Mouse (Mus musculus): ENCODE measurements at regions not wholly inside any gene's neighbourhood (a gene's known extent, or its start where the extent isn't known, plus 50 kb on each side); places are given as distances from the start of the nearest gene placed in this dataset.

GRCm38 (mm10) chr1:119277990-119278389 is 144.1 kb downstream of the Inhbb start:
- 86% methylated on average over 4 of the region's 4 CpGs for WGBS
- Histone ChIP-seq H3K27me3 (ENCODE audit: low read depth, poor library complexity, severe bottlenecking) (peaks cover 27% of the 10 kb centered on the region; the same call in 1 of the 2 replicates), H3K9me3 (replicated peaks) (peaks cover 4% of the 10 kb centered on the region; the same call in 1 of the 2 replicates), H3K27ac (replicated peaks) (no peak overlapping the region), H3K4me1 (no peaks in the 10 kb centered on the region), H3K36me3 (no peaks in the 10 kb centered on the region), H3K4me3 (no peak overlapping the region)
- DNase-seq (ENCODE audit: low spot score), result no peak

GRCm38 (mm10) chr1:119266013-119266412 is 156.0 kb downstream of the Inhbb start:
- Histone ChIP-seq H3K4me1 (peaks cover 14% of the 10 kb centered on the region), H3K36me3 (no peaks in the 10 kb centered on the region), H3K4me3 (no peak overlapping the region), H3K9me3 (replicated peaks) (peaks cover 7% of the 10 kb centered on the region; the same call in 1 of the 2 replicates), H3K27me3 (ENCODE audit: low read depth, poor library complexity, severe bottlenecking) (peaks cover 87% of the 10 kb centered on the region), H3K27ac (replicated peaks) (no peak overlapping the region)
- no peak for DNase-seq (ENCODE audit: low spot score)
- WGBS, result 89% methylated on average over 5 of the region's 5 CpGs

GRCm38 (mm10) chr1:119265192-119265891 is 156.7 kb downstream of the Inhbb start:
- WGBS, result 68% methylated on average over 10 of the region's 10 CpGs
- Histone ChIP-seq H3K4me3 (no peak overlapping the region), H3K27me3 (ENCODE audit: low read depth, poor library complexity, severe bottlenecking) (peaks cover 81% of the 10 kb centered on the region), H3K27ac (replicated peaks) (no peak overlapping the region), H3K9me3 (replicated peaks) (peaks cover 5% of the 10 kb centered on the region; the same call in 1 of the 2 replicates), H3K4me1 (peaks cover 14% of the 10 kb centered on the region), H3K36me3 (no peaks in the 10 kb centered on the region)
- DNase-seq (ENCODE audit: low spot score), result peak; percentile 46

- WGBS, result 91% methylated on average over 9 of the region's 9 CpGs
- DNase-seq (ENCODE audit: low spot score), result no peak
- peaks cover 48% of the 10 kb centered on the region for H3K27me3 ChIP-seq (ENCODE audit: low read depth, poor library complexity, severe bottlenecking)
- H3K36me3 ChIP-seq, result no peaks in the 10 kb centered on the region
- no peak overlapping the region for H3K4me3 ChIP-seq
- H3K27ac ChIP-seq (replicated peaks), result no peak overlapping the region
- peaks cover 21% of the 10 kb centered on the region for H3K4me1 ChIP-seq
- H3K9me3 ChIP-seq (replicated peaks), result no peaks in the 10 kb centered on the region; the same call in 1 of the 2 replicates
These were observed 162.6 kb downstream of the Inhbb start for GRCm38 (mm10) chr1:119259455-119259854.

GRCm38 (mm10) chr1:119256769-119257168 is 165.3 kb downstream of the Inhbb start:
- DNase-seq (ENCODE audit: low spot score), result no peak
- H3K36me3 ChIP-seq, result no peaks in the 10 kb centered on the region
- peaks cover 21% of the 10 kb centered on the region for H3K4me1 ChIP-seq
- H3K4me3 ChIP-seq, result no peak overlapping the region
- no peaks in the 10 kb centered on the region; the same call in 1 of the 2 replicates for H3K9me3 ChIP-seq (replicated peaks)
- H3K27ac ChIP-seq (replicated peaks), result no peak overlapping the region
- peaks cover 23% of the 10 kb centered on the region for H3K27me3 ChIP-seq (ENCODE audit: low read depth, poor library complexity, severe bottlenecking)
- WGBS, result 79% methylated on average over 8 of the region's 8 CpGs

GRCm38 (mm10) chr1:119256097-119256473 is 166.0 kb downstream of the Inhbb start:
- 49% methylated on average over 5 of the region's 5 CpGs for WGBS
- peaks cover 21% of the 10 kb centered on the region for H3K4me1 ChIP-seq
- DNase-seq (ENCODE audit: low spot score), result no peak

GRCm38 (mm10) chr1:119255386-119256096 is 166.5 kb downstream of the Inhbb start:
- Histone ChIP-seq H3K27me3 (ENCODE audit: low read depth, poor library complexity, severe bottlenecking) (peaks cover 22% of the 10 kb centered on the region), H3K4me1 (peaks cover 21% of the 10 kb centered on the region), H3K9me3 (replicated peaks) (no peaks in the 10 kb centered on the region), H3K36me3 (no peaks in the 10 kb centered on the region), H3K4me3 (no peak overlapping the region), H3K27ac (replicated peaks) (peak overlapping the region; percentile 35; the same call in 1 of the 2 replicates)
- peak; percentile 19 for DNase-seq (ENCODE audit: low spot score)
- WGBS, result 80% methylated on average over 20 of the region's 20 CpGs

More at GRCm38 (mm10) chr1:119256097-119256473, 166.0 kb downstream of the Inhbb start:
- H3K9me3 ChIP-seq (replicated peaks), result no peaks in the 10 kb centered on the region; the same call in 1 of the 2 replicates
- no peak overlapping the region for H3K4me3 ChIP-seq
- H3K27me3 ChIP-seq (ENCODE audit: low read depth, poor library complexity, severe bottlenecking), result peaks cover 22% of the 10 kb centered on the region
- peak overlapping the region; percentile 35; the same call in 1 of the 2 replicates for H3K27ac ChIP-seq (replicated peaks)
- H3K36me3 ChIP-seq, result no peaks in the 10 kb centered on the region

- no peak for DNase-seq (ENCODE audit: low spot score)
- H3K36me3 ChIP-seq, result no peaks in the 10 kb centered on the region
- H3K27me3 ChIP-seq (ENCODE audit: low read depth, poor library complexity, severe bottlenecking), result peaks cover 22% of the 10 kb centered on the region
- 85% methylated on average over 5 of the region's 5 CpGs for WGBS
- H3K4me1 ChIP-seq, result peaks cover 21% of the 10 kb centered on the region
- H3K27ac ChIP-seq (replicated peaks), result peak overlapping the region; percentile 35; the same call in 1 of the 2 replicates
- H3K9me3 ChIP-seq (replicated peaks), result no peaks in the 10 kb centered on the region
- H3K4me3 ChIP-seq, result no peak overlapping the region
These were observed 167.1 kb downstream of the Inhbb start for GRCm38 (mm10) chr1:119254928-119255327.

GRCm38 (mm10) chr1:119253371-119253851 is 168.6 kb downstream of the Inhbb start:
- Histone ChIP-seq H3K27ac (replicated peaks) (no peak overlapping the region), H3K27me3 (ENCODE audit: low read depth, poor library complexity, severe bottlenecking) (peaks cover 20% of the 10 kb centered on the region), H3K36me3 (no peaks in the 10 kb centered on the region), H3K4me1 (peaks cover 21% of the 10 kb centered on the region), H3K4me3 (no peak overlapping the region), H3K9me3 (replicated peaks) (no peaks in the 10 kb centered on the region)
- WGBS, result 80% methylated on average over 7 of the region's 7 CpGs
- no peak for DNase-seq (ENCODE audit: low spot score)

- H3K36me3 ChIP-seq, result no peaks in the 10 kb centered on the region
- H3K27ac ChIP-seq (replicated peaks), result no peak overlapping the region
- H3K27me3 ChIP-seq (ENCODE audit: low read depth, poor library complexity, severe bottlenecking), result peaks cover 13% of the 10 kb centered on the region; the same call in 1 of the 2 replicates
- no peaks in the 10 kb centered on the region for H3K9me3 ChIP-seq (replicated peaks)
- H3K4me1 ChIP-seq, result peaks cover 21% of the 10 kb centered on the region
- no peak for DNase-seq (ENCODE audit: low spot score)
- no peak overlapping the region for H3K4me3 ChIP-seq
- 95% methylated on average over 6 of the region's 6 CpGs for WGBS
These were observed 169.6 kb downstream of the Inhbb start for GRCm38 (mm10) chr1:119252403-119252802.

GRCm38 (mm10) chr1:119251741-119252140 is 170.3 kb downstream of the Inhbb start:
- no peak overlapping the region for H3K4me3 ChIP-seq
- H3K4me1 ChIP-seq, result peaks cover 18% of the 10 kb centered on the region
- no peak overlapping the region for H3K27ac ChIP-seq (replicated peaks)
- peaks cover 9% of the 10 kb centered on the region; the same call in 1 of the 2 replicates for H3K27me3 ChIP-seq (ENCODE audit: low read depth, poor library complexity, severe bottlenecking)
- DNase-seq (ENCODE audit: low spot score), result no peak
- H3K36me3 ChIP-seq, result no peaks in the 10 kb centered on the region
- 97% methylated on average over 5 of the region's 5 CpGs for WGBS
- H3K9me3 ChIP-seq (replicated peaks), result no peaks in the 10 kb centered on the region

GRCm38 (mm10) chr1:119248776-119249495 is 173.1 kb downstream of the Inhbb start:
- no peaks in the 10 kb centered on the region for H3K27me3 ChIP-seq (ENCODE audit: low read depth, poor library complexity, severe bottlenecking)
- H3K27ac ChIP-seq (replicated peaks), result no peak overlapping the region
- H3K9me3 ChIP-seq (replicated peaks), result no peaks in the 10 kb centered on the region
- no peak overlapping the region for H3K4me3 ChIP-seq
- WGBS, result 89% methylated on average over 5 of the region's 5 CpGs
- no peaks in the 10 kb centered on the region for H3K4me1 ChIP-seq
- no peak for DNase-seq (ENCODE audit: low spot score)
- no peaks in the 10 kb centered on the region for H3K36me3 ChIP-seq
